Mouse (Mus musculus) layer of hippocampus, adult 2 months (tissue): ENCODE results near the gene Pcna. TPM values are rescaled to one million over a fixed set of nuclear protein-coding genes. Genes with fewer than 3 reads are reported as not detected.

Source experiments
- DNase-seq, 2 experiments: peaks; one replicate each; pipeline ENCODE4 v3.0.0; 2022; ENCODE audit warnings: low spot score in 2 of 2
- H3K27ac ChIP-seq: fragments of 200-600 bp; 2 replicates; pipeline ENCODE4 v1.8.1; 2022
- H3K4me3 ChIP-seq: fragments of 200-600 bp; 2 replicates; pipeline ENCODE4 v1.8.1; 2022; ENCODE audit warnings: mild to moderate bottlenecking
- CTCF ChIP-seq: fragments of 200-600 bp; conservative IDR thresholded peaks from 2 replicates; pipeline ENCODE4 v1.8.1; 2022; ENCODE audit warnings: antibody characterized with exemption, mild to moderate bottlenecking, moderate library complexity
- total RNA-seq, 2 experiments: library from RNA; stranded (reverse); gene quantifications; 2 replicates each; pipeline ENCODE4 v1.2.3; 2021

The Pcna gene
- total RNA-seq, 2 experiments from 2014 or later: 47.2 to 51.9 TPM

DNA sequence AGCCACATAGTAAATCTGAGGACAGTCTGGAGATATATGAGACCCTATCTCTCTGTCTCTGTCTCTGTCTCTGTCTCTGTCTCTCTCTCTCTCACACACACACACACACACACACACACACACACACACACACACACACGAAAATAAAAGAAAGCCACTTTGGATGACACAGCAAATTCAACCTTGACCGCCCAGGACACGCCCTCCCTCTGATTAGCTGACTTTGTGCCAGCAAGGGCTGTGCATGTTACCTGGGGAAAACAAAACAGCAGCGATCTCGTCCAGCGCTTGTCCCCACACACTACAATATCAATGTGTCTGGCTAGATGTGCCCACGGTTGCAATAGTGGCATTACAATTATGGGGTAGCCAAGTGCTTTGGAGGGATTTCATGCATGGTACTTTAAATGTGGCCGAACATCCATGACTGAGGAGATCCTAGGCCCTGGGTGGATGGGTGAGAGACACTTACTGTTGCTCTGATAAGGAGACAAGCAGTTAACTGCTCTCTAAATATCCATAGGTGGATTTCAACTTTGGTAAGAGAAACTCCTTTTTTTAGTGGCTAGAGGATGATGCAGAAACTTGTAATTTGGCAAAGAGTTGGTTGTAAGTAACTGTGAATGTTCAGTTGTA lies 44.8 kb downstream of the Pcna start:
- DNase-seq: no peak
- Histone ChIP-seq H3K27ac (no peak overlapping the region), H3K4me3 (no peak overlapping the region)
- TF ChIP-seq CTCF: no peak

DNA sequence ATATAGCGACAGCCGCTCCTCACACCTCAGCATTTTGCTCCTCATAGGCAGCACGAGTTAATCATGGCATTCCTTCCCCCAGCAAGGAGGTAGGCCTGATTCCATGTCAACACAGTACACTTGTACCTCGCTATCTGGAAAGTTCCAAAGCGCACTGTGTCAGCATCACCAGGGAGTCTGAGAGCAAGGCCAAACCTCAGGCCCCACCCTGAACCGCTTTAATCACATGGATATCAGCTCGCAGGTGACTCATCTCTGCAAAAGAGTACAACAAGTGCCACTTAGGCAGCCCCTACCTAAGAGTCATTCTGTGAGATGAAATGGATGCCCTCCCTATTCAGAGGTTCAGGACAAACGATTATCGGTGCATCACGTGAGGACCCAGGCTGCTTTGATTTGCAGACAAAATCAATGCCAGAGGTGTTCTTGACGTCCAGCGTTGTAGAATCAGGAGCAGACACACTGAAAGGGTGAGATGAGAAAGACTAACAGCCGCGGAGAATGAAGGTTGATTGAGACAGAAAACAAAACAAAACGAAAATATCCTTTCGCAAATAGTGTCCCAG lies 46.7 kb downstream of the Pcna start:
- no peak overlapping the region for H3K27ac ChIP-seq
- TF ChIP-seq CTCF: no peak
- no peak overlapping the region for H3K4me3 ChIP-seq
- no peak for DNase-seq

DNA sequence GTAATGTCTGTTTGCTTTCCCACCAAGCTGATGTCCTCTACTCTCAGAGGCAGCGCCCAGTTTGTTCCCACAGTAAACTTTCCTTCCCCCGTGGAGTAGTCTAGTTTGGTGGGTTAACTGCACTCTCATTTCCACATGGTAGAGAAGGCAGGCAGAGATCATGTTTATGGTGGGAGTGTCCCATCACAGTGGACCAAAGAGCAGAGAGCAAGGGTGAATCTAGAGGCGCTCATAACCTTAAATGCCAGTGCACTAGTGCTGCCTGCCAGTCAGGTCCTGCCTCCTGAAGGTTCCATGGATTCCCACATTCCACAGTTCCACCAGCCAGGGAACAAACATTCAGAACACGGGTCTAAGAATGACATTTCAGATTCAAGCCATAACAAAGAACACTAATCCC lies 47.6 kb downstream of the Pcna start:
- DNase-seq: no peak
- no peak overlapping the region for H3K4me3 ChIP-seq
- H3K27ac ChIP-seq: no peak overlapping the region
- no peak for TF ChIP-seq CTCF

DNA sequence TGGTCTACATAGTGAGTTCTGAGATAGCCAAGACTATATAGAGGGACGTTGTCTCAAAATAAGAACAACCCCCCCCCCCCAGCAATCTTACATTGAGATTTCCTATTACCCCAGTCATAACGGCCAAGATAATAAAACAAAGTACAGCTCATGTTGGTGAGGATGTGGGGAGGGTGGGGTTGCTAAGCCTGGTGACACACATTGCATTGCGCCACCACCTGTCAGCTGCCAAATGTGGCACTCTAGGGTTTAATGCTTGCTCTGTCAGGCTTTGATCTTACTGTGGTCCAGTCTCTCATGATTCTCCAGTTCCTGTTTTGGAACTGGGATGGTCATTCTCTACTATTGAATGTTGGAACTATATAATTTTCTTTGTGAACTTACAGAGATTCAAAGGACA lies 49.3 kb downstream of the Pcna start:
- Histone ChIP-seq H3K4me3 (no peak overlapping the region), H3K27ac (no peak overlapping the region)
- no peak for TF ChIP-seq CTCF
- DNase-seq: no peak

DNA sequence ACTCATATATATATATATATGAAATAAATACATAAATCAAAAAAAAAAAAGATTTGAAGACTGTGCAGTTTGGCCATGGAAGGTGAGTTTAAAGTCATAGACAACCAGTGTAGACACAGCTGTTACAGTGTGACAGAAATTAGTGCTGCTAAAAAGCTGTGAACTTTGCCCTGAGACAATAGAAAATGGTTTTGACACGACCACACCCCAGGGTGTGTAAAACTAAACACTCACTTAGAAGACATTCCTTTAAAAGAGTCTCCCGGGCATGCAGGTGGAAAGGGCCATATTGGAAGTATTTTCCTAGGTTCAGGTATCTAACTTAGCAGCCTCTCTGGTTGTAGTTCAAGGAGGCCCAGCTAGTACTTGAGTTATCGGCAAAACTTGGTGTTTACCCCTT lies 49.9 kb downstream of the Pcna start:
- TF ChIP-seq CTCF: no peak
- no peak overlapping the region for H3K4me3 ChIP-seq
- DNase-seq: no peak

More for the DNA sequence above, 49.9 kb downstream of the Pcna start:
- H3K27ac ChIP-seq: no peak overlapping the region

Other genes starting within 250 kb of the Pcna start
- gene Rassf2, start 223.1 kb downstream of the Pcna start, total RNA-seq: 10 to 100 TPM; 39.9 to 43.2 TPM
- 10 to 100 TPM; 93.1 to 96.0 TPM for gene Slc23a2, start 108.2 kb downstream of the Pcna start, total RNA-seq
- gene Tmem230, start 5.5 kb downstream of the Pcna start, total RNA-seq: 10 to 100 TPM; 30.3 to 32.9 TPM
- gene Cds2, start 9.8 kb upstream of the Pcna start, total RNA-seq: 100 to 1,000 TPM; 257 to 258 TPM
- 1 to 10 TPM; 1.9 to 2.9 TPM for gene Prokr2, start 132.1 kb upstream of the Pcna start, total RNA-seq